Mouse (Mus musculus): ENCODE results near the gene Car12.

DNA sequence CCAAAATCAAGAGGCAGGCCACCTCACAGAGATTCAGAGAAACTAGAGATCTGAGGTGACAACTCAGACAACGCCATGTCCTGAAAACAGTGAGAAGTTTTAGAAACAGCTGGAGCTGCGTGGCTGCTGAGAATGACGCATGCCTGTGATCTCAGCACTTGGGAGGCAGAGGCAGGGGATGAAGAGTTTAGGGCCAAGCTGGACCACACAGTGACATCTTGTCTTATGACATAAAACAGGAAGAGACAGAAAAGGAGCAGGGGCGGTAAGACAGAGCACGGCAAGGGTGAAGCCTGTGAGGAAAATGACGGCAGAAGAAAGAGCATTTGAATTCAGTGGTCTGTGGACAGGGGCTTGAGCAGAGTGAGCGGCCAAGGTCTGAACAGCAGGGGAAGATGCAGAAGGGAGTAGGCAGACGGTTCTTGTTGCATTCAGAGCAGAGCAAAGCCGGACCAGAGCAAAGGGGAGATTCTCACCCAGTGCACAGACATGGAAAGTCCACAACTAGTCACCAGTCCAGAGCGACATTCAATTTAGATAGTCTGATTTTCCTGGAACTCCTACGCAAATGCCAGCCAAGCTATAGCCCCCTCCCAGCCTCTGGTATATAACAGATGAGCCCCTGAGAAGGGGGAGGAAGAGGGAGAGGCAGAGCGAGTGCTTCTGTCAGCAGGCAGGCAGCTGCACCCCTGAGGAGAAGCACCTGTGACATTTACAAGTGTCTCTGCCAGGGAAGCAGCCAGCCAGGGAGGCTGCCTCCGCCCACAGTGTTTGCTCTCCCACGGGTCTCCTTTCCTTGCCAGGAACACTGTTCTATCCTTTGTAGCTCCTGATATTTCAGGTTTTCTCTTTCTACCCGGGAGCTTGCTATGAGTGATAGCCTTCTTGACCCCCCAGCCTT is 19.6 kb downstream of the Car12 start:
- TF ChIP-seq POLR2A (IDR thresholded peaks at IDR 0.05; ENCODE audit: insufficient read length, low read depth) (no peak), E2F4 (IDR thresholded peaks at IDR 0.05; ENCODE audit: insufficient read depth) (no peak), CEBPB (IDR thresholded peaks at IDR 0.05; ENCODE audit: insufficient read depth, poor library complexity, severe bottlenecking) (no peak), MAX (IDR thresholded peaks at IDR 0.05; ENCODE audit: low read depth) (no peak), SRF (IDR thresholded peaks at IDR 0.05; ENCODE audit: control insufficient read depth, insufficient read length, low read depth) (no peak)
